Mouse (Mus musculus): ENCODE data around the gene Dock1.

Dock1 gene

GRCm38 (mm10) chr7:134822006-134822405 lies 151.6 kb downstream of the Dock1 start:
- DNase-seq (ENCODE audit: low spot score): no peak

GRCm38 (mm10) chr7:134823891-134824290 lies 153.4 kb downstream of the Dock1 start:
- DNase-seq (ENCODE audit: low spot score): no peak

- no peak for DNase-seq (ENCODE audit: low spot score)
Measured at GRCm38 (mm10) chr7:134840066-134840465, 169.6 kb downstream of the Dock1 start.

GRCm38 (mm10) chr7:134842751-134843150 lies 172.3 kb downstream of the Dock1 start:
- DNase-seq (ENCODE audit: low spot score): no peak

GRCm38 (mm10) chr7:134862000-134862399 lies 191.5 kb downstream of the Dock1 start:
- no peak for DNase-seq (ENCODE audit: low spot score)

- DNase-seq (ENCODE audit: low spot score): peak; percentile 11
Measured at GRCm38 (mm10) chr7:134864175-134864574, 193.7 kb downstream of the Dock1 start.

GRCm38 (mm10) chr7:134872511-134872910 lies 202.1 kb downstream of the Dock1 start:
- DNase-seq (ENCODE audit: low spot score): no peak

- DNase-seq (ENCODE audit: low spot score): no peak
Measured at GRCm38 (mm10) chr7:134872981-134873380, 202.5 kb downstream of the Dock1 start.

GRCm38 (mm10) chr7:134878985-134879384 lies 208.5 kb downstream of the Dock1 start:
- no peak for DNase-seq (ENCODE audit: low spot score)

GRCm38 (mm10) chr7:134880431-134880830 lies 210.0 kb downstream of the Dock1 start:
- DNase-seq (ENCODE audit: low spot score): no peak

- no peak for DNase-seq (ENCODE audit: low spot score)
Measured at GRCm38 (mm10) chr7:134883516-134883915, 213.1 kb downstream of the Dock1 start.

- DNase-seq (ENCODE audit: low spot score): no peak
Measured at GRCm38 (mm10) chr7:134892449-134892871, 222.0 kb downstream of the Dock1 start.

- DNase-seq (ENCODE audit: low spot score): peak; percentile 5
Measured at GRCm38 (mm10) chr7:134892972-134893371, 222.5 kb downstream of the Dock1 start.

- DNase-seq (ENCODE audit: low spot score): no peak
Measured at GRCm38 (mm10) chr7:134894604-134895003, 224.2 kb downstream of the Dock1 start.

GRCm38 (mm10) chr7:134899462-134899861 lies 229.0 kb downstream of the Dock1 start:
- no peak for DNase-seq (ENCODE audit: low spot score)

GRCm38 (mm10) chr7:134901992-134902391 lies 231.5 kb downstream of the Dock1 start:
- DNase-seq (ENCODE audit: low spot score): no peak

- no peak for DNase-seq (ENCODE audit: low spot score)
Measured at GRCm38 (mm10) chr7:134931886-134932285, 261.4 kb downstream of the Dock1 start.

- no peak for DNase-seq (ENCODE audit: low spot score)
Measured at GRCm38 (mm10) chr7:134937471-134937926, 267.0 kb downstream of the Dock1 start.

- DNase-seq (ENCODE audit: low spot score): no peak
Measured at GRCm38 (mm10) chr7:134937927-134938609, 267.6 kb downstream of the Dock1 start, which contains the start of gene Fam196a. Fam196a (minus strand) TSS chr7:134938430.

GRCm38 (mm10) chr7:134941891-134942290 lies 271.4 kb downstream of the Dock1 start:
- DNase-seq (ENCODE audit: low spot score): no peak

- DNase-seq (ENCODE audit: low spot score): no peak
Measured at GRCm38 (mm10) chr7:134943063-134943462, 272.6 kb downstream of the Dock1 start.

- no peak for DNase-seq (ENCODE audit: low spot score)
Measured at GRCm38 (mm10) chr7:134943701-134944100, 273.2 kb downstream of the Dock1 start.

GRCm38 (mm10) chr7:134945925-134946716 lies 275.7 kb downstream of the Dock1 start:
- DNase-seq (ENCODE audit: low spot score): no peak

All from c-Kit-positive CD71-positive TER-119-positive erythroid progenitor cells, embryonic 14.5 days (primary cell).